Mouse (Mus musculus): ENCODE measurements around the gene Them4. TPM values are rescaled to one million over a fixed set of nuclear protein-coding genes. Genes with fewer than 3 reads are reported as not detected.

The Them4 gene
- total and polyA plus RNA-seq, 2 experiments from 2014 or later: 28.7 to 72.9 TPM

- Histone ChIP-seq H3K4me3 (ENCODE audit: low read depth, low read length) (no peak within 1 kb of the TSS), H3K4me2 (ENCODE audit: low read depth, low read length, poor library complexity, severe bottlenecking) (no peak within 1 kb of the TSS), H3K27ac (ENCODE audit: low read depth, low read length) (no peak within 1 kb of the TSS), H3K4me1 (ENCODE audit: insufficient read depth, low read length) (no peaks in the 10 kb centered on the region), H3K27me3 (ENCODE audit: insufficient read depth, low read length) (no peaks in the 10 kb centered on the region), H3K9me3 (ENCODE audit: low read length) (no peaks in the 10 kb centered on the region), H3K36me3 (ENCODE audit: insufficient read depth, low read length) (no peaks in the 10 kb centered on the region), H3K9ac (replicated peaks; ENCODE audit: low read length, poor library complexity, severe bottlenecking) (no peak within 1 kb of the TSS)
- peak; percentile 51 for DNase-seq (ENCODE audit: low spot score)
- WGBS: 41% methylated on average over 3 of the region's 3 CpGs
- no peak for ATAC-seq (ENCODE audit: low FRiP score)
- TF ChIP-seq CTCF (IDR thresholded peaks at IDR 0.05): no peak
Measured at GRCm38 (mm10) chr3:94341959-94342422, 32.1 kb downstream of the Them4 start, which contains the start of gene Them5. Them5 (plus strand) TSS chr3:94342099.

GRCm38 (mm10) chr3:94342552-94342951 lies 32.7 kb downstream of the Them4 start:
- WGBS: 34% methylated on average over 1 of the region's 1 CpGs
- Histone ChIP-seq H3K9ac (replicated peaks; ENCODE audit: low read length, poor library complexity, severe bottlenecking) (no peak overlapping the region), H3K4me1 (ENCODE audit: insufficient read depth, low read length) (no peaks in the 10 kb centered on the region), H3K4me3 (ENCODE audit: low read depth, low read length) (no peak overlapping the region), H3K27me3 (ENCODE audit: insufficient read depth, low read length) (no peaks in the 10 kb centered on the region), H3K36me3 (ENCODE audit: insufficient read depth, low read length) (no peaks in the 10 kb centered on the region), H3K27ac (ENCODE audit: low read depth, low read length) (no peak overlapping the region), H3K9me3 (ENCODE audit: low read length) (no peaks in the 10 kb centered on the region), H3K4me2 (ENCODE audit: low read depth, low read length, poor library complexity, severe bottlenecking) (no peak overlapping the region)
- DNase-seq (ENCODE audit: low spot score) (peak; percentile 64), ATAC-seq (ENCODE audit: low FRiP score) (no peak)
- no peak for TF ChIP-seq CTCF (IDR thresholded peaks at IDR 0.05)

GRCm38 (mm10) chr3:94344182-94344581 lies 34.3 kb downstream of the Them4 start:
- TF ChIP-seq CTCF (IDR thresholded peaks at IDR 0.05): no peak
- Histone ChIP-seq H3K4me1 (ENCODE audit: insufficient read depth, low read length) (no peaks in the 10 kb centered on the region), H3K9ac (replicated peaks; ENCODE audit: low read length, poor library complexity, severe bottlenecking) (no peak overlapping the region), H3K4me2 (ENCODE audit: low read depth, low read length, poor library complexity, severe bottlenecking) (no peak overlapping the region), H3K27me3 (ENCODE audit: insufficient read depth, low read length) (no peaks in the 10 kb centered on the region), H3K9me3 (ENCODE audit: low read length) (no peaks in the 10 kb centered on the region), H3K36me3 (ENCODE audit: insufficient read depth, low read length) (no peaks in the 10 kb centered on the region), H3K27ac (ENCODE audit: low read depth, low read length) (no peak overlapping the region), H3K4me3 (ENCODE audit: low read depth, low read length) (no peak overlapping the region)
- no peak for DNase-seq (ENCODE audit: low spot score)
- WGBS: 83% methylated on average over 2 of the region's 2 CpGs
- no peak for ATAC-seq (ENCODE audit: low FRiP score)

GRCm38 (mm10) chr3:94344897-94345296 lies 35.0 kb downstream of the Them4 start:
- WGBS: 61% methylated on average over 3 of the region's 3 CpGs
- Histone ChIP-seq H3K27ac (ENCODE audit: low read depth, low read length) (no peak overlapping the region), H3K27me3 (ENCODE audit: insufficient read depth, low read length) (no peaks in the 10 kb centered on the region), H3K4me2 (ENCODE audit: low read depth, low read length, poor library complexity, severe bottlenecking) (no peak overlapping the region), H3K9ac (replicated peaks; ENCODE audit: low read length, poor library complexity, severe bottlenecking) (no peak overlapping the region), H3K9me3 (ENCODE audit: low read length) (no peaks in the 10 kb centered on the region), H3K4me1 (ENCODE audit: insufficient read depth, low read length) (no peaks in the 10 kb centered on the region), H3K36me3 (ENCODE audit: insufficient read depth, low read length) (no peaks in the 10 kb centered on the region), H3K4me3 (ENCODE audit: low read depth, low read length) (no peak overlapping the region)
- TF ChIP-seq CTCF (IDR thresholded peaks at IDR 0.05): no peak
- DNase-seq (ENCODE audit: low spot score) (no peak), ATAC-seq (ENCODE audit: low FRiP score) (no peak)

GRCm38 (mm10) chr3:94348146-94348545 lies 38.3 kb downstream of the Them4 start:
- DNase-seq (ENCODE audit: low spot score) (no peak), ATAC-seq (ENCODE audit: low FRiP score) (no peak)
- no peak overlapping the region for H3K4me3 ChIP-seq (ENCODE audit: low read depth, low read length)
- H3K36me3 ChIP-seq (ENCODE audit: insufficient read depth, low read length): no peaks in the 10 kb centered on the region
- no peaks in the 10 kb centered on the region for H3K9me3 ChIP-seq (ENCODE audit: low read length)
- TF ChIP-seq CTCF (IDR thresholded peaks at IDR 0.05): no peak
- H3K4me1 ChIP-seq (ENCODE audit: insufficient read depth, low read length): no peaks in the 10 kb centered on the region
- H3K9ac ChIP-seq (replicated peaks; ENCODE audit: low read length, poor library complexity, severe bottlenecking): no peak overlapping the region
- H3K27me3 ChIP-seq (ENCODE audit: insufficient read depth, low read length): no peaks in the 10 kb centered on the region
- H3K4me2 ChIP-seq (ENCODE audit: low read depth, low read length, poor library complexity, severe bottlenecking): no peak overlapping the region
- 89% methylated on average over 2 of the region's 2 CpGs for WGBS
- H3K27ac ChIP-seq (ENCODE audit: low read depth, low read length): no peak overlapping the region

GRCm38 (mm10) chr3:94360812-94361211 lies 50.9 kb downstream of the Them4 start:
- TF ChIP-seq CTCF (IDR thresholded peaks at IDR 0.05): peak; percentile 64
- ATAC-seq (ENCODE audit: low FRiP score): no peak
- no peak overlapping the region for H3K4me2 ChIP-seq (ENCODE audit: low read depth, low read length, poor library complexity, severe bottlenecking)
- no peaks in the 10 kb centered on the region for H3K27me3 ChIP-seq (ENCODE audit: insufficient read depth, low read length)
- DNase-seq (ENCODE audit: low spot score): peak; percentile 72
- peaks cover 5% of the 10 kb centered on the region; the same call in 1 of the 2 replicates for H3K4me1 ChIP-seq (ENCODE audit: insufficient read depth, low read length)
- no peak overlapping the region for H3K4me3 ChIP-seq (ENCODE audit: low read depth, low read length)
- H3K27ac ChIP-seq (ENCODE audit: low read depth, low read length): no peak overlapping the region
- WGBS: 3% methylated on average over 1 of the region's 1 CpGs
- no peaks in the 10 kb centered on the region for H3K36me3 ChIP-seq (ENCODE audit: insufficient read depth, low read length)
- H3K9me3 ChIP-seq (ENCODE audit: low read length): no peaks in the 10 kb centered on the region
- no peak overlapping the region for H3K9ac ChIP-seq (replicated peaks; ENCODE audit: low read length, poor library complexity, severe bottlenecking)

Measured in midbrain, postnatal 0 days (tissue).